Mouse (Mus musculus): ENCODE data around the gene Vps4a. TPM values are rescaled to one million over a fixed set of nuclear protein-coding genes. Genes with fewer than 3 reads are reported as not detected.
"Not testable (repeated sequence)": the region's sequence is repeated elsewhere in the genome, so short reads cannot be mapped to it uniquely, and the experiment has no call there.

The Vps4a gene
- polyA plus RNA-seq (2012; ENCODE audit: insufficient read depth, low replicate concordance) = 4.1 and 12.0 TPM in 2 replicates

DNA sequence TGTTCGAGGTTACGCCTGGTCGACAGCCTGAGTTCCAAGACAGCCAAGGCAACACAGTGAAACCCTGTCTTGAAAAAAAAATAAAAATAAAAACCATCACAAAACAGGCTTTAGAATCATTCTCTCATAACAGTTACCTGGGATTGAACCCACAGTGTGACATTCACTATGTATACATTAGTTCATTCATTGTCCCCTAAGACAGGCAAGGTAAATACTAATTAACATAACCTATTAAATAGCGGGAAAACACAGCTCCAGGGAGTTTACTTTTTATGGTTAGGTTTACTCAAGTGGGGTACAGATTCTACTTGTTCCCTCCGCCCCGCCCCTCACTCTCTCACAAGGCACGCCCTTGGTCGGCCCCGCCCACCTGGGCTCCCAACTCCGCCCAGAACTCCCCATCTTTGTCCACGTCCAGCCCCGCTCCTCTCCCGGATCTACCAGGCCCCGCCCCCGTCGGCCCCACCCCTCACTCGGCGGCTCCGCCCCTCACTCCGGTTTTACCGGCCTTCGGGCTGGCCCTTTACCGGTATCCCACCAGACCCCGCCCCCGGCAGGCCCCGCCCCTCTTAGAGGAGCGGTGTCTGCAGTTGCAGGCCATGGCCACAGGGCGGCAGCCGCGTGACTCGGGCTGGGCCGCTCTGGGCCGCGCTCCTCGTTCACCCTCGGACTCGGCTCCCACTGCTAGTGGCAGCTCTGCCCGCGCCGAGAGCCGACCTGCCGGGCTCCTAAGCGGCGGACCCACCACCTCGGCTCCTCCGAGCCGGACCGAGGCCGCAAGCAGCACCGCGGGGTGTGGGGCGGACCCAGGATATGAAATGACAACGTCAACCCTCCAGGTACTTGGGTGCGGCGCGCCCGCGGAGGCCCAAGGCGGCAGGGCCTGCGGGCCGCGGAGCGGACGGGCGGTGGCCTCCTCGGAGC, at the start of gene Vps4a:
Gene Vps4a (plus strand): TSS at position 573 of the 927 bp plus-strand sequence.
- Histone ChIP-seq H3K36me3 (replicated peaks; ENCODE audit: low read length) (peaks cover 17% of the 10 kb centered on the region), H3K9me3 (no peaks in the 10 kb centered on the region), H3K4me1 (peaks cover 55% of the 10 kb centered on the region), H3K4me3 (replicated peaks) (peak within 1 kb of the TSS; percentile 93), H3K27me3 (replicated peaks) (no peaks in the 10 kb centered on the region)
- TF ChIP-seq FLI1 (IDR thresholded peaks at IDR 0.05; ENCODE audit: low read length) (no peak), GATA1 (IDR thresholded peaks at IDR 0.05; ENCODE audit: borderline replicate concordance, low read length) (no peak)

GRCm38 (mm10) chr8:106985404-106985821, 45.6 kb upstream of the Vps4a start:
- H3K9me3 ChIP-seq = no peaks in the 10 kb centered on the region
- H3K36me3 ChIP-seq (replicated peaks; ENCODE audit: low read length) = no peaks in the 10 kb centered on the region
- no peak for TF ChIP-seq GATA1 (IDR thresholded peaks at IDR 0.05; ENCODE audit: borderline replicate concordance, low read length)
- no peak for TF ChIP-seq FLI1 (IDR thresholded peaks at IDR 0.05; ENCODE audit: low read length)
- H3K4me1 ChIP-seq = peaks cover 4% of the 10 kb centered on the region; the same call in 1 of the 2 replicates
- H3K4me3 ChIP-seq (replicated peaks) = no peak overlapping the region
- peaks cover 5% of the 10 kb centered on the region for H3K27me3 ChIP-seq (replicated peaks)

DNA sequence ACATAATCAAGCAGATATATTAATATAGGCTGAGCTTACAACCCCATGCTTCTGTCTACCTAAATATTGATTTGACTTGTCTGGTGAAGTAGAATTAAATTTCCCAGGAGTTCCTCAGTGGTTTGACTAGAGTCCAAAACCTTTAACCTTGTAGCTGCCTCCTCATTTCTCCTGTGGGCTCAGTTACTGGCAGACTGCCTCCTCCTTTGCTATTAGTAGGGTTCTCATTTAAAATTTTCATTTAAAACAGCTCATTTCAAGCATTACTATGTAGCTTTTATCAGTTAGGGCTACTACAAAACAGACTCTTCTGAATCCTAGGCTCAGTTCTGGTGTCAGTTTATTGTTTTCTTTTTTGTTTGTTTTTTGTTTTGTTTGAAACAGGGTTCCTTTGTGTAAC, 45.1 kb upstream of the Vps4a start:
- peaks cover 5% of the 10 kb centered on the region for H3K27me3 ChIP-seq (replicated peaks)
- H3K4me3 ChIP-seq (replicated peaks) = no peak overlapping the region
- H3K4me1 ChIP-seq = peaks cover 4% of the 10 kb centered on the region; the same call in 1 of the 2 replicates
- no peaks in the 10 kb centered on the region for H3K9me3 ChIP-seq
- no peaks in the 10 kb centered on the region for H3K36me3 ChIP-seq (replicated peaks; ENCODE audit: low read length)
- no peak for TF ChIP-seq FLI1 (IDR thresholded peaks at IDR 0.05; ENCODE audit: low read length)
- no peak for TF ChIP-seq GATA1 (IDR thresholded peaks at IDR 0.05; ENCODE audit: borderline replicate concordance, low read length)

DNA sequence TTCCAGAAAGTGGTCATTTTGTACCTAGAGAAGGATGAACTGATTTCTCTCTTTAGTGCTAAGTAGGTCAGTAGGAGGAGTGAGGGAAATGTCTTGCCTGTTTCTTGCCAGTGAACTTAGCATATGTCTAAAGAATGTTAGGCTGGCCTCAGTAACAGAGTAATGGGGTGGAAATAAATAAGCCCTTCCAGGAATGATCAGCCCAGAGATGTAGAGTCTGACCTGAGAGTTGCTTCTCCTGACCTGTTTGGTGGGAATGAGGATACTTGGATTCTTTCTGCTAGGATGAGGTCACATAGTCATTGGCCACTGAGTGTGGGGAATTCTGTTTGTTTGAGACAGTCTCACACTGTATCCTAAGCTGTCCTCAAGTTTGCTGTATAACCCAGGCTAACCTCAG, 43.5 kb upstream of the Vps4a start:
- H3K9me3 ChIP-seq = no peaks in the 10 kb centered on the region
- no peak for TF ChIP-seq GATA1 (IDR thresholded peaks at IDR 0.05; ENCODE audit: borderline replicate concordance, low read length)
- no peak for TF ChIP-seq FLI1 (IDR thresholded peaks at IDR 0.05; ENCODE audit: low read length)
- peaks cover 6% of the 10 kb centered on the region for H3K36me3 ChIP-seq (replicated peaks; ENCODE audit: low read length)
- H3K4me1 ChIP-seq = peaks cover 8% of the 10 kb centered on the region
- no peak overlapping the region for H3K4me3 ChIP-seq (replicated peaks)
- peaks cover 9% of the 10 kb centered on the region for H3K27me3 ChIP-seq (replicated peaks)

GRCm38 (mm10) chr8:106991393-106991792, 39.6 kb upstream of the Vps4a start:
- peaks cover 9% of the 10 kb centered on the region for H3K27me3 ChIP-seq (replicated peaks)
- peaks cover 6% of the 10 kb centered on the region for H3K4me1 ChIP-seq
- no peaks in the 10 kb centered on the region for H3K9me3 ChIP-seq
- TF ChIP-seq GATA1 (IDR thresholded peaks at IDR 0.05; ENCODE audit: borderline replicate concordance, low read length) = no peak
- TF ChIP-seq FLI1 (IDR thresholded peaks at IDR 0.05; ENCODE audit: low read length) = no peak
- H3K4me3 ChIP-seq (replicated peaks) = peak overlapping the region; percentile 10
- H3K36me3 ChIP-seq (replicated peaks; ENCODE audit: low read length) = peaks cover 6% of the 10 kb centered on the region

DNA sequence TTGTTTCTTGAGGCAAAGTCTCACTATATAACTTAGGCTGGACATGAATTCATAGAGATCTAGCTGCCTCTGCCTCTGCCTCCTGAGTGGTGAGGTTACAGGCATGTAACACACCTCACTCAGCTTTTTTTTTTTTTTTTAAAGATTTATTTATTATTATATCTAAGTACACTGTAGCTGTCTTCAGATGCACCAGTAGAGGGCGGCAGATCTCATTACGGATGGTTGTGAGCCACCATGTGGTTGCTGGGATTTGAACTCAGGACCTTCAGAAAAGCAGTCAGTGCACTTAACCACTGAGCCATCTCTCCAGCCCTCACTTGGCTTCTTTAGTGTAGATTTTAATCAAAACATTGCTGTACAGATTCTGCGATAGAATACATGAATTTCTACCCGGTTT, 34.7 kb upstream of the Vps4a start:
- H3K4me1 ChIP-seq; H3K4me3 ChIP-seq (replicated peaks): not testable (repeated sequence)

DNA sequence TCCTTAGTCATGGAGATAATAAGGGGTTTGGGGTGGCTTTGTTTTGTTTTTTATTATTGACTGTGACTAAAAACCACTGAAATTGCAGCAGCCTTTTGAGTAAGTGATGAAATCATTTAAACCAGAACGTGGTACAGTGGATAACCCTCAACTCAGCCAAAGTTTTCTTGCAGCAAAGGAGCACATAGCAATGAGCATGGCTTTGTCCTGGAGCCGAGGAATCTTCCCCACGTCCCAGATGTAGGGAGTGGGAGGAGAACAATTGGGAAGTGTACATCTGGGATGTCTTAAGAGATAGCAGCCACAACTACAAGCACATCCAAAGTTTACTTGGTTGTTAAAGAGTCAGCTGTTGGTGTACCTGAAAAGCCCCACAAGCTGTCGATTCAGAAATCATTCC, 33.6 kb upstream of the Vps4a start:
- Histone ChIP-seq H3K36me3 (replicated peaks; ENCODE audit: low read length) (no peaks in the 10 kb centered on the region), H3K9me3 (no peaks in the 10 kb centered on the region), H3K27me3 (replicated peaks) (peaks cover 1% of the 10 kb centered on the region), H3K4me1 (peaks cover 12% of the 10 kb centered on the region), H3K4me3 (replicated peaks) (no peak overlapping the region)
- no peak for TF ChIP-seq FLI1 (IDR thresholded peaks at IDR 0.05; ENCODE audit: low read length)
- TF ChIP-seq GATA1 (IDR thresholded peaks at IDR 0.05; ENCODE audit: borderline replicate concordance, low read length) = no peak

More for the DNA sequence above, 34.7 kb upstream of the Vps4a start:
- not testable (repeated sequence) for H3K27me3 ChIP-seq (replicated peaks); H3K36me3 ChIP-seq (replicated peaks; ENCODE audit: low read length); H3K9me3 ChIP-seq

DNA sequence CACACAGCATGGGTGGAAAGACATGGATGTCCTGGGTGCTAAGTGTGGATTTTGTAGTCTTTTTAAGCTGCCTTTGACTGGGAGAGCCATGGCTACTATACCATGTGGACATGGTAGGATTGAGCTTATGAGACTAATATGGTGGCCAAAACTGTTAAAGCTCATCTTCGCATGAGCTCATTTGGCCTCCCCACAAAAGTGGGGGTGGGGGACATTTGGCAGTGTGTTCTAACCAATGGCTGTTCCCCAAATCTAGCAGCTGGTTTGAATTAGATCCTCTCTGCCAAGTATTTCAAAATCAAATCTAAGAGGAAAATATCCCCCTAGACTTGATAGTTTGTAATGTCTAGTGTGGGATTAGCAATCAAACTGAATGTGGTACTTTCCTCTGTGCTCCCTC, 32.0 kb upstream of the Vps4a start:
- H3K4me1 ChIP-seq = peaks cover 10% of the 10 kb centered on the region
- no peaks in the 10 kb centered on the region for H3K9me3 ChIP-seq
- TF ChIP-seq FLI1 (IDR thresholded peaks at IDR 0.05; ENCODE audit: low read length) = no peak
- no peak for TF ChIP-seq GATA1 (IDR thresholded peaks at IDR 0.05; ENCODE audit: borderline replicate concordance, low read length)
- H3K27me3 ChIP-seq (replicated peaks) = peaks cover 1% of the 10 kb centered on the region
- H3K4me3 ChIP-seq (replicated peaks) = no peak overlapping the region
- H3K36me3 ChIP-seq (replicated peaks; ENCODE audit: low read length) = no peaks in the 10 kb centered on the region

DNA sequence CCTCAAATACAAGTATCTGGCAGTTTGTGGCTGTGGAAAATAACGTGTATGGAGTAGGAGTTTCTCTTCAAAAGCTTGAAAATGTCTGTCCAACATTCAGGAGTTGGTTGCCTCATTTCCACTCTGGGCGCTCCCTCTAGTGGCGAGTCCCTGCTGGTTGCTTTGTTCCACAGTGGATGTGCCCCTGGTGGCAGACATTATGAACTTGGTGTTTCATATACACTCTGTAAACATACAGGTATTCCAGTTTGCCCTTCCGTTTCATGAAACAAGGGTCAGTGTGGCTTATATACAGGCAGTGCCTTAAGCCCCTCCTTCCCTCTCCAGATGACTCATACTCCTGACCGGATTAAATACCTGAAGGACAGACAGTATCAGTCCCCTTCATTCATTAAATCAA, 28.5 kb upstream of the Vps4a start:
- H3K36me3 ChIP-seq (replicated peaks; ENCODE audit: low read length) = no peaks in the 10 kb centered on the region
- H3K4me1 ChIP-seq = peaks cover 16% of the 10 kb centered on the region
- TF ChIP-seq FLI1 (IDR thresholded peaks at IDR 0.05; ENCODE audit: low read length) (no peak), GATA1 (IDR thresholded peaks at IDR 0.05; ENCODE audit: borderline replicate concordance, low read length) (no peak)
- peak overlapping the region; percentile 71 for H3K4me3 ChIP-seq (replicated peaks)
- H3K9me3 ChIP-seq = no peaks in the 10 kb centered on the region
- H3K27me3 ChIP-seq (replicated peaks) = peaks cover 2% of the 10 kb centered on the region

GRCm38 (mm10) chr8:107007795-107008194, 23.2 kb upstream of the Vps4a start:
- no peak overlapping the region for H3K4me3 ChIP-seq (replicated peaks)
- H3K4me1 ChIP-seq = peaks cover 7% of the 10 kb centered on the region
- no peaks in the 10 kb centered on the region for H3K9me3 ChIP-seq
- peaks cover 8% of the 10 kb centered on the region for H3K36me3 ChIP-seq (replicated peaks; ENCODE audit: low read length)
- peaks cover 8% of the 10 kb centered on the region for H3K27me3 ChIP-seq (replicated peaks)
- no peak for TF ChIP-seq GATA1 (IDR thresholded peaks at IDR 0.05; ENCODE audit: borderline replicate concordance, low read length)
- TF ChIP-seq FLI1 (IDR thresholded peaks at IDR 0.05; ENCODE audit: low read length) = no peak

Measured in megakaryocyte, embryonic 14.5 days (primary cell).